Mouse (Mus musculus) ES-E14 (cell line): ENCODE data around the gene Mllt10. TPM values are rescaled to one million over a fixed set of nuclear protein-coding genes. Genes with fewer than 3 reads are reported as not detected.

ENCODE experiments used
- DNase-seq: peaks from one replicate; pipeline ENCODE4 v3.0.0-alpha.2; 2013; ENCODE audit warnings: low read depth, low spot score
- H3K27ac ChIP-seq: 2 replicates; pipeline ENCODE4 v1.5.1; 2012; ENCODE audit warnings: low read depth, mild to moderate bottlenecking, low read length, moderate library complexity, mixed read lengths; ENCODE audit not compliant: poor library complexity, insufficient read depth, severe bottlenecking
- H3K36me3 ChIP-seq: 2 replicates; pipeline ENCODE4 v1.6.1; 2012; ENCODE audit warnings: mild to moderate bottlenecking, low read length, moderate library complexity, mixed read lengths; ENCODE audit not compliant: control insufficient read depth, poor library complexity, insufficient read depth, severe bottlenecking
- H3K4me1 ChIP-seq, 2 experiments: fragments of 150-350 bp in 1 of 2; sonication (generic) in 1 of 2; 2 replicates each; pipeline ENCODE4 v1.6.1; 2012; ENCODE audit warnings: low read length in 2 of 2, mild to moderate bottlenecking in 1 of 2, mixed read lengths in 1 of 2; ENCODE audit not compliant: control insufficient read depth in 2 of 2, insufficient read depth in 2 of 2, poor library complexity in 1 of 2
- H3K4me3 ChIP-seq, 2 experiments: fragments of 150-350 bp in 1 of 2; sonication (generic) in 1 of 2; 2 replicates each; pipeline ENCODE4 v1.5.1; 2012; ENCODE audit warnings: low read length in 2 of 2, low read depth in 1 of 2, mild to moderate bottlenecking in 1 of 2, mixed read lengths in 1 of 2; ENCODE audit not compliant: insufficient read depth in 1 of 2, poor library complexity in 1 of 2, severe bottlenecking in 1 of 2
- H3K9ac ChIP-seq: 2 replicates; pipeline ENCODE4 v1.6.1; 2012; ENCODE audit warnings: low read depth, mild to moderate bottlenecking, low read length, mixed read lengths; ENCODE audit not compliant: poor library complexity, insufficient read depth, severe bottlenecking
- H3K9me3 ChIP-seq: fragments of 150-350 bp; sonication (generic); 2 replicates; pipeline ENCODE4 v1.6.1; 2012; ENCODE audit warnings: low read depth, mild to moderate bottlenecking, low read length; ENCODE audit not compliant: control insufficient read depth, insufficient read depth
- CHD2 ChIP-seq: IDR thresholded peaks from 2 replicates; pipeline ENCODE4 v1.6.1; 2014; ENCODE audit warnings: mild to moderate bottlenecking, low read depth, low read length, inconsistent platforms
- HCFC1 ChIP-seq: IDR thresholded peaks from 2 replicates; pipeline ENCODE4 v1.6.1; 2012; ENCODE audit warnings: low read length, inconsistent platforms, borderline replicate concordance; ENCODE audit not compliant: insufficient read depth
- MAFK ChIP-seq: IDR thresholded peaks from 2 replicates; pipeline ENCODE4 v1.6.1; 2014; ENCODE audit warnings: mild to moderate bottlenecking, low read depth, low read length, inconsistent platforms; ENCODE audit not compliant: insufficient read depth
- ZC3H11A ChIP-seq: IDR thresholded peaks from 2 replicates; pipeline ENCODE4 v1.6.1; 2012; ENCODE audit warnings: low read depth, mild to moderate bottlenecking, inconsistent platforms, low read length, borderline replicate concordance
- ZNF384 ChIP-seq: IDR thresholded peaks from 2 replicates; pipeline ENCODE4 v1.6.1; 2012; ENCODE audit warnings: low read depth, low read length, inconsistent platforms
- in situ Hi-C, 2 experiments: fragments of 600-800 bp; cut with MboI; formaldehyde crosslinking; loops; one replicate each; pipeline ENCODE4 v1.15.1; 2025; ENCODE audit warnings: low sequenced_read_pairs in 2 of 2, inconsistent platforms in 1 of 2; ENCODE audit not compliant: unreplicated experiment in 2 of 2
- total RNA-seq: library from RNA; depleted of rRNA; stranded (reverse); fragments of 300-350 nt; gene quantifications from 2 replicates; pipeline ENCODE4 v1.2.3, GENCODE M21; 2012

The Mllt10 gene
- total RNA-seq, 1 experiment = 40.7 TPM

- H3K9me3 ChIP-seq = no peaks in the 10 kb centered on the region
- no peak overlapping the region for H3K9ac ChIP-seq
- no peaks in the 10 kb centered on the region for H3K36me3 ChIP-seq
- peaks cover 3 to 7% of the 10 kb centered on the region in 2 experiments for H3K4me1 ChIP-seq
- no peak for DNase-seq
- H3K4me3 ChIP-seq = no peak overlapping the region
- TF ChIP-seq ZNF384 (no peak), MAFK (no peak), HCFC1 (no peak), CHD2 (no peak), ZC3H11A (no peak)
- H3K27ac ChIP-seq = no peak overlapping the region
- in situ Hi-C loops = loop anchor here in 1 of 2 experiments (25.0 kb wide), 1 partner anchor 1408 kb away; the partner anchor contains the start of gene Ptf1a
These were observed 25.4 kb upstream of the Mllt10 start for GRCm38 (mm10) chr2:18029656-18030055.

DNA sequence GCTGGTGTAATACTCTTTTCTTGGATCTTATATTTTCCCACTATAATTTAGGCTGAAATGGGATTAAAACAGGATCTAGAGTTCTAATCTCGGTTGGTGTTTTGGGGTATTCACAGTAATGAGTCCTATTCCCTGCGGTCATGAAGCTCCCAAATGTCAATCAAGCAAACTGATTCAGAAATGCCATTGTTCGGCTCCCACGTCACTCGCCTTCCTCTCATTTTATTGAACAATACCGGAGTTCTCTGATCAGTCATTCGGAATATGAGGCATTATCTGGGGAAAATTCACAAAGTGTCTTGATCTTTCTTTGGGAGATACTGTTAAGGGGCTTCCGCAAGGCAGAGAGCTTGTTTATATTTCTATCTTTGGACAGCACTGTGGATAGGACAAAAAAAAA, 24.5 kb upstream of the Mllt10 start:
- no peaks in the 10 kb centered on the region for H3K9me3 ChIP-seq
- no peak overlapping the region for H3K4me3 ChIP-seq
- TF ChIP-seq CHD2 (no peak), HCFC1 (no peak), ZNF384 (no peak), MAFK (no peak), ZC3H11A (no peak)
- in situ Hi-C loops = loop anchor here in 1 of 2 experiments (25.0 kb wide), 1 partner anchor 1407 kb away; the partner anchor contains the start of gene Ptf1a
- H3K9ac ChIP-seq = no peak overlapping the region
- H3K4me1 ChIP-seq = peaks cover under 1 to 7% of the 10 kb centered on the region in 2 experiments; a peak in 2 of 4 replicates
- no peak overlapping the region for H3K27ac ChIP-seq
- DNase-seq = no peak
- H3K36me3 ChIP-seq = no peaks in the 10 kb centered on the region

DNA sequence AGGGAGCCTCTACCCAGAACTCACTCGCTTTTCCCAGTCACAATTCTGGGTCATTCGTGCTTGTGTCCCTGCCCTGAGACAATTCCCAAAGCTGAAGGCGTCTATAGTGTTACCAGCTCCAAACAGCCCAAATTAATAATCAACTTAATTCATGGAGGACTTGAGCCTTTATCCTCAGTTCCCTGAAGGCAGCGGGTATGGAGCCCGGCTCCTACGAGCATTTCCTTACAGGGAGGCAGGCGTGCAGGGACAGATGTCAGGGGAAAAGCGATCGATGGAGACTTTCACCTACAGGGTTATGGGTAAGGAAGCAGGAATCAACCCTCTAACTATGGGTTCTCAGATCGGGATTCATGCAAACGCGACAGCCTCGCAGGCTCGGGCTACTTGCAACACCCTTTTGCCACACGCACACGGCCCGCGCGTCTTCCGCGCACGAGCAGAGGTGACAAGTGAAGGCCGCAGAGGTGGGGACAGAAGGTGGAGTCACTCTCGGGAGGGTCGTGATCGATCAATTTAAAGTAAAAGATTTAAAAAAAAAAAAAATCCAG, 23.7 kb upstream of the Mllt10 start:
- Histone ChIP-seq H3K36me3 (no peaks in the 10 kb centered on the region), H3K27ac (peak overlapping the region; percentile 75; the same call in 1 of the 2 replicates), H3K4me1 (peaks cover 0 to 7% of the 10 kb centered on the region in 2 experiments; a peak in 2 of 4 replicates), H3K9ac (peak overlapping the region; percentile 59; the same call in 1 of the 2 replicates), H3K4me3 (peak overlapping the region; percentile 45 to 57), H3K9me3 (no peaks in the 10 kb centered on the region)
- in situ Hi-C loops = loop anchor here in 1 of 2 experiments (25.0 kb wide), 1 partner anchor 1406 kb away; the partner anchor contains the start of gene Ptf1a
- DNase-seq = no peak
- TF ChIP-seq ZC3H11A (no peak), CHD2 (no peak), MAFK (no peak), ZNF384 (no peak), HCFC1 (no peak)

DNA sequence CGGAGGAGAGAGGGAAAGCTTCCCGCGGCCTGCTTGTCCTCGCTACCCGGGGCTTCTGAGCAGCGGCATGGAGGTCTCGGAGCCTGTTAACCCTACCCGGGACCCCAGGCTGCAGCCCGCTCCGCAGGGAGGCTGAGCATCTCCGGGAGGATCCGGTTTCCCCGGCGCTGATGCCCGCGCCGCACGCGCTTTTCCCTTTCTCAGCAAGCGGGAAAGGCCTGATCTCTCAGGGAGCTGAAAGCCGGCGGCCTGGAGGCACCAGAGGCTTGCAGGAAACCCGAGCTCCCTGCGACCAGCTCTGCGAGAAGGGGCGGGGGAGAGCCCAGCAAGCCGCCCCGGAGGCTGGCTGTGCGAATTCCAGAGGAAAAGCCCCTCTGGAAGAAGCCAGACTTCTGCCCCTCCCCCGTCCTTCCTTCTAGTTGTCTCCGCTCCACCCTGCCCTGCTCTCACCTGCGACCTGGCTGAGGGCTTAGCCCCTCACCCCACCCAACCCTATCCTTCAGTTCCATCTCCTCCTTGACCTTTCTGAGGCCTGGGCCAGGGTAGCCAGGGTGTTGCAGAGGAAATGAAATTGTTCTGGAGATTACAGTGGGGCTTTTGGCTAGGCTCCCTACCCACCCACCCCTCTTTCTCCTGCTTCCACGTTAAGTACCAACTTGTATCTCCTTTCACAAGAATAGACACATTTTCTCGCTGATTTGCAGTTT, 23.1 kb upstream of the Mllt10 start:
- TF ChIP-seq HCFC1 = peak; percentile 66; the same call in 1 of the 2 replicates
- TF ChIP-seq ZC3H11A = no peak
- in situ Hi-C loops = loop anchor here in 1 of 2 experiments (25.0 kb wide), 1 partner anchor 1405 kb away; the partner anchor contains the start of gene Ptf1a
- peaks cover 0 to 7% of the 10 kb centered on the region in 2 experiments; a peak in 2 of 4 replicates for H3K4me1 ChIP-seq

More for the DNA sequence above, 23.1 kb upstream of the Mllt10 start:
- Histone ChIP-seq H3K27ac (peak overlapping the region; percentile 75; the same call in 1 of the 2 replicates), H3K36me3 (no peaks in the 10 kb centered on the region), H3K9ac (peak overlapping the region; percentile 59; the same call in 1 of the 2 replicates), H3K9me3 (no peaks in the 10 kb centered on the region), H3K4me3 (peak overlapping the region; percentile 45 to 57)
- DNase-seq = peak; percentile 72
